Mouse (Mus musculus) 3T3-L1 (cell line): ENCODE results near the gene Fcgr1.
"Not testable (repeated sequence)": the region's sequence is repeated elsewhere in the genome, so short reads cannot be mapped to it uniquely, and the experiment has no call there.

Experiments
- DNase-seq: peaks from one replicate; pipeline ENCODE4 v3.0.0-alpha.2; 2015; ENCODE audit warnings: low read depth, low spot score

Fcgr1 gene

DNA sequence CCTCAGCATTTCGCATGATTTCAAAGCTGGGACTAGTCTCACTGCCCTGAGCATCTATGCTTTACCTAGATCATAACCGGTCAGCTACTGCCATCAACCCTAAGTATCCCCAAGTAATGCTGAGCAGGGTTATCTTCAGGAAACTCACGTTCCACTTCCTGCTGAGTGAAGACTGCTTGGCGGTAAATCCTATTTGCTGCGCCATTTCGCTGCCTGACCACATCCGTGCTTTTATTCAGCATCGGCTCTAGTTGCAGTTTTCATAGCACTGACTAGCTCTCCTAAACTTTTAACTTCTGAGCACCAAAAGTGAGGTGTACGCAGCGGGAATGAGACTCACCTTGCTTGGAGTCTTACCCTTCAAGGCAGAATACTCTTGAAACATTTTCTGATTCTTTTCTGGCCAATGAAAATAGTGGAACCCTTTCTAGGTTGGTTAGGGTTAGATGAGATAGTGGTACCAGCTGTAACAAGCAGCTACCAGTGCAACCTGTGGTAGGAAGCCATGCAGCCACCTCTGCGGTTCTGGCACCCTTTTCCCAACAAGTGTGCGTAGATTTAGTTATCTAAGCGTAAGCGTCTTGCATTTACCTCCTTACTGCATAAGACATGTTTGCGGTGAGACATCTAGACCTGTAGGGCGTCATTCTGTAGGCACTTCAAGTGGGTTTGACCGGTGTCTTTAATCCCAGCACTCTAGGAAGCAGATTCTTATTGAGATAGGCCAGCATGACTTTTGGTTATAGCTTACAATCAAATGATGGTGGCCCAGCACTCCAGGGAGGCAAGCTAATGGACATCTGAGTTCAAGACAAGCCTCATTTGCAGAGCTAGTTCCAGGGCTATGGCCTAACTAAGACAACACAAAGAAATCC lies 19.9 kb downstream of the Fcgr1 start:
- peak; percentile 80 for DNase-seq

DNA sequence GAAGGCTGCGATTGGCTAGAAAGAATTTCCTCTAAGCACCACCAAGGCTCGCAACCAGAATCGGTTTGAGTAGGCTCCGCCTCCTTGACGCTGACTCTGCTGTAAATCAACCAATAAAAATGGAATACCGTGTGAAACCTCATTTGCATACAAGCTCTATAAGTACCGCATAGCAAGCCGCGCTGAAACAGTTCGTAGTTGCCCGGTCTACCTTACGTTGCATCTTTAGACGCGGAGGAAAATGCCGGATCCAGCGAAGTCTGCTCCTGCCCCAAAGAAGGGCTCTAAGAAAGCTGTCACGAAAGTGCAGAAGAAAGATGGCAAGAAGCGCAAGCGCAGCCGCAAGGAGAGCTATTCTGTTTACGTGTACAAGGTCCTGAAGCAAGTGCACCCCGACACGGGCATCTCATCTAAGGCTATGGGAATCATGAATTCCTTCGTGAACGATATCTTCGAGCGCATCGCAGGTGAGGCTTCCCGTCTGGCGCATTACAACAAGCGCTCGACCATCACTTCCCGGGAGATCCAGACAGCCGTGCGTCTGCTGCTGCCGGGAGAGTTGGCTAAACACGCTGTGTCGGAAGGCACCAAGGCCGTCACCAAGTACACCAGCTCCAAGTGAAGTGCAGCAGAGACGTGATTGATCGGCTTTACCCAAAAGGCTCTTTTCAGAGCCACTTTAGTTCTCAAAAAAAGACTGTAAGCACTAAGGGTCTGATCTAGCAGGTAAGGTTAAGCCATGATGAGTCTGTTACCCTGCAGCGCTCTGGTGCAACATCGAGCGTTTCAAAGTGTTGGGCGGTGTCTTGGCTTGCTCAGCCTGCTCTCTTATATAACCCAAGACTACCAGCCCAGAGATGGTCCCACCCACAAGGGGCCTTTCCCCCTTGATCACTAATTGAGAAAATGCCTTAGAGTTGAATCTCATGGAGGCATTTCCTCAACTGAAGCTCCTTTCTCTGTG lies 24.0 kb downstream of the Fcgr1 start, which contains the start of gene Hist2h2bb:
TSS of gene Hist2h2bb (plus strand) at position 242 of the 964 bp plus-strand sequence.
- DNase-seq, result peak; percentile 99

DNA sequence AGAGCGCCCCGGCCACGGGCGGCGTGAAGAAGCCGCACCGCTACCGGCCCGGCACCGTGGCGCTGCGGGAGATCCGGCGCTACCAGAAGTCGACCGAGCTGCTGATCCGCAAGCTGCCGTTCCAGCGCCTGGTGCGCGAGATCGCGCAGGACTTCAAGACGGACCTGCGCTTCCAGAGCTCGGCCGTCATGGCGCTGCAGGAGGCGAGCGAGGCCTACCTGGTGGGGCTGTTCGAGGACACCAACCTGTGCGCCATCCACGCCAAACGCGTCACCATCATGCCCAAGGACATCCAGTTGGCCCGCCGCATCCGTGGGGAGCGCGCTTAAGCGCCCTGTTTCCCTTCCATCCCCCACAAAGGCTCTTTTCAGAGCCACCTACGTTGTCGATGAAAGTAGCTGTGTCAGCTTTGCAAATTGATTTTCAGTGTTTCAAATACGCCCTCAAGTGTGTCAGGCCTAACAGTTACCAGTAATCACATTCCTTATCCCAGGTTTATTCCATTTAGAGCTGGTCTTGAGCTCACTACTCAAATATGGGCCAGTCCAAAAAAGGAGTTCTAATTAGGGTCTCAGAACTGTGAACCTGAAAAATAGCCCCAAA lies 24.9 kb downstream of the Fcgr1 start:
- not testable (repeated sequence) for DNase-seq

DNA sequence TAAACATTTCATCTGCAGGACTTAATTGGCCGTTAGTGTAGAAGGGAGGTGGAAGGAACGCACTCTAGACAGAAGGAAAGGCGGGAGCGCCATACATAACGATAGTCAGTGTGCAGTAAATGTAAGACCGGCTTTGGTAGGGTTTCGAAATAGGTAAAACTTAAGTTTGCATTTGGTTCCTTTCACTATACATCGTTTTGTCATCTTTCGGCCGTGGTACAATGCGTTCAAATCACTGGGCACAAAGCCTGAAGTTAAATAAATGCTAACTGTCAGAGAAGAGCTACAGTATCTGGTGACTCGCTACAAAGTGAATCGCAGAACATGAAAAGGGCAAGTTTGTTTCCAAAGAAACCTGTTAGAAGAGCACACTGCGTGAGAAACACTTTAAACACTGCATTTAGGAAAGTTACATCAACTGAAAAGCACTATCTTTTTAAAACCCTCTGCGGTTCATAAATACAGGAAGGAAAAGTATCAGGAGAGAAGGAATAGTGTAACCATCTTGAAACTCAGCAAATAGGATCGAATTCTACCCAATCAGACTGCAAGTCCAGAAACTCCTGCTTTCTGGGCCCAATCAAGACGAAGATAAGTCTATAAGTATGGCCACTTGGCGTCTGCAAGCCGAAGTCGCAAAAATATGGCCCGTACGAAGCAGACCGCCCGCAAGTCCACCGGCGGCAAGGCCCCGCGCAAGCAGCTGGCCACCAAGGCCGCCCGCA lies 25.6 kb downstream of the Fcgr1 start, which contains the start of gene Hist2h3b:
TSS of gene Hist2h3b (plus strand) at position 604 of the 725 bp plus-strand sequence.
- DNase-seq, result peak; percentile 92

DNA sequence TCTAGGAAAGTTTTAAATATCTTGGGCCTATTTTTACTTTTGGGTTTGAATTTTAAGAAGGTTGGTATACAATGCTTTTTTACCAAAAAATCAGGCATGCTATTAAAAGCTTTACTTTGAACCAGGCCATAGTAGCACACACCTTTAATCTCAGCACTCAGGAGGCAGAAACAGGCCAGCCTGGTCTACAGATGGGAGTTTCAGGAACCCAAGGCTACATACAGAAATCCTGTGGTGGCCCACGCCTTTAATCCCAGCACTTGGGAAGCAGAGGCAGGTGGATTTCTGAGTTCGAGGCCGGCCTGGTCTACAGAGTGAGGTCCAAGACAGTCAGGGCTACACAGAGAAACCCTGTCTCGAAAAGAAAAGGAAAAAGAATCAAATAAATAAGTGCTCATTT lies 26.2 kb downstream of the Fcgr1 start:
- no peak for DNase-seq

DNA sequence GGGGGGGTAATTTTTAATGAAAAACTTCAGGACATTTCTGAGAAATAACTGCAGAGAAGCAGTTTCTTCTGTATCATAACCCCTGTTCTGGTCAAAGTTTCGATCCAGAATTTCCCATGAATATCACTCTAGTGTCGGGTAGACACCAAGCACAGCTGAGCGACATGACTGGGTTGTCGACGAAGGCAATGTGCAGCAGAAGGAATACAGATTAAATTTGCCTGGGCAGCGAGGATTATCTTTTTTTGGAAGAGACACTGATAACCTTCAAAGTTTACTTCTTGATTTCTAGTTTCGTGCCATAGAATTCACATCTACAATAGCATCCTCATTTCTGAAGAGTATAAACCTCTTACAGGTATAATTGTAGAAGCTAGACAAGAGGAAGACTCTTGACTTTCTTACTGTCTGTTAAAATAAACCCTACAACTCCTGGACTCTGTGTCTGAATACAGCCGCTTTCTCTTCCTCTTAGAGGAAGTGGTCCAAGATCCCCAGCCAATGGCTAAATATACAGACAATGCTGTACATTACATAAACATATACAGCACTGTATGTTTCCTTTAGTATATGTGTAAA lies 27.5 kb downstream of the Fcgr1 start:
- DNase-seq, result no peak

DNA sequence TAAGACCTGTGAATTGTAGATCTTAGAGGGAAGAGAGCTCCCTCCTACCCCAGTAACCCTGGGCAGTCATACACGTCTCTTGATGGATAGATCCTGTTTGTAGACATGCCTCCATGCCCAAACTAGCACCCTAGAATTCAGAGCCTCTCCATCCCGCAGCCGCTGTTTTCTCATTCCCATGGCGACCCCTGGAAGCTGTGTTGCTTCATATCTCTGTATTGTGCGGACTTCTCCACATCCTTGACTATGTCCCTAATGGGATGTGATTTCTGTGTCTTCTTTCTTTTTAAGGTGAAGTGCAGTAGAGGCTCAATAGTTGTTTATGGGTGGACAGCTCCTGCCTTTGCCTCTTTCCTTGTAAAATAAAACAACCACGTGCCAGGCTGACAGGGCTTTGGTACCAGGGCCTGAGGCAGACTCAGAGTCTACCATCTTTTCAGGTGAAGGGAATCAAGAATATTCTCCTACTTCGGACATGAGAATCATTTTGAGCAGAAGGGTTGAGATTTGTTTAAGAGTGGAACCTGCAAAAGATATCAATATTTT lies 29.3 kb downstream of the Fcgr1 start:
- DNase-seq, result peak; percentile 47

- peak; percentile 77 for DNase-seq
Measured at GRCm38 (mm10) chr3:96263558-96264403, 30.0 kb downstream of the Fcgr1 start.

GRCm38 (mm10) chr3:96262979-96263550 lies 30.7 kb downstream of the Fcgr1 start, which contains the start of gene Hist2h4:
Gene Hist2h4, minus strand, starts transcription at chr3:96263311.
- peak; percentile 99 for DNase-seq

DNA sequence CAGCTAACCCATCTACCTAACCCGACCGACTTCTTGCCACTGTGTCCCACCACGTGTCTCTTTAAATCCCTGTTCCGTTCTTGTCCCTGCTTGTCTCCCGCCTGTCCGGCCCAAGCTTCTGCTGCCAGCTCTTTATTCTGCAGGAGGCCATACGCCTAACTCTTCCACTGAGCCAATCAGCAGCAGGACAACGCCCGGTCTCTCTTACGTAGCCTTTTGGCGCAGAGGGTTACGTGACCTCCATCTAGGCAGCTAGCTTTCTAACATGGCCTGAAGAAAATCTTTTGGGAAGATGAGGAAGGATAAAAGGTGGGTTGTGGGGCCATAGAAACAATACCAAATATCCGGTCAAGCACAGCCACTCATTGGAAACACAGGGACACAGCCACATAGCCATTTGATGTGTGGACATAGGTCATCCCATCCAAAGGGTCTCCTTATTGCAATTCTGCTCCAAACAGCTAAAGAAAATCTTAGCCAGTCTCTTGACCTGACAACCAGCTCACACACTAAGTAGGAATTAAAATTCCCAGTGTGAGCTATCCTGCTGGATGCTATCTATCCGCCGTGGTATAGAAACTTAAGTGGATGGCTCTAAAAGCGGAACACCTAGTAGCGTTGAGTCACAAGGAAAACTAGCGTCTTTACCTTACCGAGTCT lies 31.4 kb downstream of the Fcgr1 start:
- peak; percentile 97 for DNase-seq

DNA sequence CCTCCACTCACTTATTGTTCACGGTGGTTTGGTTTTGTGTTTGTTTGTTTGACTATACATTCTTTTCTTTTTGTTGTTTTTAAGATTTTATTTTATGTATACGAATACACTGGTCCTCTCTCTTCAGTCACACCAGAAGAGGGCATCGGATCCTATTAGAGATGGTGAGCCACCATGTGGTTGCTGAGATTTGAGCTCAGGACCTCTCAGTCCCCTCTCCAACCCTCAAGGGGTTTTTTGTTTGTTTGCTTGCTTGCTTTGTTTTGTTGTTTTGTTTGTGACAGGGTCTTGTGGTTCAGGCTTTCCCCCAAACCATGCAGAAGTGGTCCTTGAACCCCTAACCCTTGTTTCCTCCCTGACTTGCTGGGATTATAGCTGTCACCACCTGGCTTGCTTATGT lies 32.1 kb downstream of the Fcgr1 start:
- DNase-seq, result peak; percentile 58

GRCm38 (mm10) chr3:96260220-96260619 lies 33.5 kb downstream of the Fcgr1 start:
- DNase-seq, result peak; percentile 52

- DNase-seq, result no peak
Measured at GRCm38 (mm10) chr3:96257190-96257589, 36.6 kb downstream of the Fcgr1 start.

DNA sequence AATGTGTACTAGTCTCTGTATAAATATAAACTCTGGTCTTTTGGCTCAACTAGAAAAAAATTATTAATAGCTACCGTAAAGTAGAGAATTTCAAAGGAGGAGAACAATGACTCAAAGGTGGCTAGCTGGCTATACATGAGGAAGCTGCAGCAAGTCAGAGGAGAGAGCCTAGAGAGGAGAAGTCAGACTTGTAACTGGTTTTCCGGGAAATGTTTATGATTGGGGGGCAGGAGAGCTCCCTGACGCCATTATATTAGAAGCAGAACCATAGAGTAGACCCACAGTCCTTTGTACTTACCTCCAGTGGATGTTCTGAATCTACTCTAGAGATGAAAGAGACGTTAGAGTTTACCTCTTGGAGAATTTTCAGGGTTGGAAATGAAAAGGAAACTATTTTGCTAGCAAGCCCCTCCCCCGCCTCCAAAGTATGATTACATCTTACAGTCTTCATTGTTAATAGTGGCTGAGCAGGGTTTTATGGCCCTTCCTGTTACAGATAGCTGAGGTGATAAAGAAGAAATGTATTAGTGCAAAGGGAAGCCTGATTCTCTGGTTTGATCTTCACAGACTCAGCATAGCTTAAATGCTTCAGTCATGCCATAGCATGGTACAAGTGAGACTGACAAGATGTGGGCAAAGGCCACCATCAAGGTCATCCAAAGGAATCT lies 37.7 kb downstream of the Fcgr1 start:
- DNase-seq, result no peak

- DNase-seq, result no peak
Measured at GRCm38 (mm10) chr3:96254683-96255355, 39.0 kb downstream of the Fcgr1 start.

GRCm38 (mm10) chr3:96251787-96252186 lies 42.0 kb downstream of the Fcgr1 start:
- DNase-seq, result no peak

- DNase-seq, result no peak
Measured at GRCm38 (mm10) chr3:96250890-96251289, 42.9 kb downstream of the Fcgr1 start.
